Mouse (Mus musculus) lung, postnatal 0 days (tissue): ENCODE measurements around the gene Myo5a. TPM values are rescaled to one million over a fixed set of nuclear protein-coding genes. Genes with fewer than 3 reads are reported as not detected.
"Not testable (repeated sequence)": the region's sequence is repeated elsewhere in the genome, so short reads cannot be mapped to it uniquely, and the experiment has no call there.

Experiments used
- ATAC-seq: fragments of 200-750 bp; cut with Nextera tagmentation; 2 replicates; pipeline ENCODE4 v1.8.0; 2017; ENCODE audit warnings: moderate library complexity
- DNase-seq: peaks from one replicate; pipeline ENCODE4 v3.0.0-alpha.2; 2016; ENCODE audit warnings: low spot score
- H3K27ac ChIP-seq: fragments of 300-500 bp; sonication (generic); 2 replicates; pipeline ENCODE4 v1.5.1; 2014; ENCODE audit warnings: antibody characterized with exemption, mild to moderate bottlenecking, low read length, mixed read lengths
- H3K27me3 ChIP-seq: fragments of 300-500 bp; sonication (generic); replicated peaks from 2 replicates; pipeline ENCODE4 v1.6.1; 2014; ENCODE audit warnings: low read length, mixed read lengths; ENCODE audit not compliant: insufficient read depth
- H3K36me3 ChIP-seq: fragments of 300-500 bp; sonication (generic); 2 replicates; pipeline ENCODE4 v1.6.1; 2014; ENCODE audit warnings: low read length, mixed read lengths; ENCODE audit not compliant: insufficient read depth
- H3K4me1 ChIP-seq: fragments of 300-500 bp; sonication (generic); 2 replicates; pipeline ENCODE4 v1.6.1; 2014; ENCODE audit warnings: antibody characterized with exemption, low read depth, low read length, mixed read lengths; ENCODE audit not compliant: insufficient read depth
- H3K4me2 ChIP-seq: fragments of 300-500 bp; sonication (generic); replicated peaks from 2 replicates; pipeline ENCODE4 v1.6.1; 2014; ENCODE audit warnings: low read depth, mild to moderate bottlenecking, low read length, moderate library complexity, mixed read lengths
- H3K4me3 ChIP-seq: fragments of 300-500 bp; sonication (generic); 2 replicates; pipeline ENCODE4 v1.5.1; 2014; ENCODE audit warnings: low read depth, low read length
- H3K9ac ChIP-seq: fragments of 300-500 bp; sonication (generic); replicated peaks from 2 replicates; pipeline ENCODE4 v1.6.1; 2014; ENCODE audit warnings: low read depth, mild to moderate bottlenecking
- H3K9me3 ChIP-seq: fragments of 300-500 bp; sonication (generic); 2 replicates; pipeline ENCODE4 v1.6.1; 2016; ENCODE audit warnings: low read length, mixed read lengths
- CTCF ChIP-seq: IDR thresholded peaks from 2 replicates; pipeline ENCODE4 v1.5.1; 2016; ENCODE audit warnings: antibody characterized with exemption, mild to moderate bottlenecking
- EP300 ChIP-seq: IDR thresholded peaks from 2 replicates; pipeline ENCODE4 v1.6.1; 2016; ENCODE audit warnings: antibody characterized with exemption, mild to moderate bottlenecking, control low read depth
- WGBS: fragments of 180-500 bp; shearing (Covaris S2); extraction: QIAGEN DNeasy Blood & Tissue Kit; methylation state at CpG from one replicate; pipeline ENCODE4 v1.1.7; 2014; 5-methylcytosine and 5-hydroxymethylcytosine counted together
- polyA plus RNA-seq: library from polyadenylated mRNA; unstranded; fragments of >200 nt; fragmentation: Nextera tagmentation; extraction: Ambion mirVana; gene quantifications from 2 replicates; pipeline ENCODE4 v1.2.1, GENCODE M21; 2015

The Myo5a gene
- polyA plus RNA-seq, 1 experiment from 2014 or later, result 3.6 TPM

- Histone ChIP-seq H3K4me1 (no peaks in the 10 kb centered on the region; the same call in none of the 2 replicates), H3K27ac (no peak overlapping the region), H3K9me3 (no peaks in the 10 kb centered on the region), H3K36me3 (no peaks in the 10 kb centered on the region), H3K27me3 (no peaks in the 10 kb centered on the region), H3K9ac (no peak overlapping the region), H3K4me3 (no peak overlapping the region), H3K4me2 (no peak overlapping the region)
- ATAC-seq (no peak), DNase-seq (no peak)
- 87% methylated on average over 13 of the region's 13 CpGs for WGBS
- no peak for TF ChIP-seq EP300
- no peak for TF ChIP-seq CTCF
Measured at GRCm38 (mm10) chr9:75246080-75246930, 175.5 kb downstream of the Myo5a start.

- Histone ChIP-seq H3K4me3 (no peak overlapping the region), H3K4me1 (no peaks in the 10 kb centered on the region; the same call in none of the 2 replicates), H3K9ac (no peak overlapping the region), H3K27me3 (no peaks in the 10 kb centered on the region), H3K9me3 (no peaks in the 10 kb centered on the region), H3K36me3 (no peaks in the 10 kb centered on the region), H3K27ac (no peak overlapping the region), H3K4me2 (no peak overlapping the region)
- TF ChIP-seq EP300, result no peak
- TF ChIP-seq CTCF, result no peak
- ATAC-seq (no peak), DNase-seq (no peak)
- WGBS, result 83% methylated on average over 6 of the region's 6 CpGs
Measured at GRCm38 (mm10) chr9:75247870-75248269, 177.1 kb downstream of the Myo5a start.

- no peak overlapping the region for H3K9ac ChIP-seq
- no peak overlapping the region for H3K27ac ChIP-seq
- H3K4me3 ChIP-seq, result no peak overlapping the region
- no peak overlapping the region for H3K4me2 ChIP-seq
- ATAC-seq (no peak), DNase-seq (no peak)
- no peaks in the 10 kb centered on the region for H3K9me3 ChIP-seq
- no peaks in the 10 kb centered on the region; the same call in 1 of the 2 replicates for H3K4me1 ChIP-seq
- no peak for TF ChIP-seq CTCF
- no peak for TF ChIP-seq EP300
- H3K27me3 ChIP-seq, result no peaks in the 10 kb centered on the region
- WGBS, result 69% methylated on average over 1 of the region's 1 CpGs
- no peaks in the 10 kb centered on the region for H3K36me3 ChIP-seq
Measured at GRCm38 (mm10) chr9:75248359-75248758, 177.5 kb downstream of the Myo5a start.

GRCm38 (mm10) chr9:75248874-75249273 lies 178.1 kb downstream of the Myo5a start:
- Histone ChIP-seq H3K4me2 (no peak overlapping the region), H3K27ac (no peak overlapping the region), H3K27me3 (no peaks in the 10 kb centered on the region), H3K4me1 (no peaks in the 10 kb centered on the region), H3K4me3 (no peak overlapping the region), H3K36me3 (no peaks in the 10 kb centered on the region), H3K9me3 (no peaks in the 10 kb centered on the region), H3K9ac (no peak overlapping the region)
- no peak for ATAC-seq
- DNase-seq, result no peak
- TF ChIP-seq EP300, result no peak
- TF ChIP-seq CTCF, result no peak

- not testable (repeated sequence) for H3K4me2 ChIP-seq, H3K27ac ChIP-seq, H3K9me3 ChIP-seq, H3K4me3 ChIP-seq, H3K36me3 ChIP-seq, H3K27me3 ChIP-seq, H3K4me1 ChIP-seq, ATAC-seq, H3K9ac ChIP-seq, DNase-seq
- 54% methylated on average over 6 of the region's 6 CpGs for WGBS
Measured at GRCm38 (mm10) chr9:75253158-75253557, 182.3 kb downstream of the Myo5a start.

GRCm38 (mm10) chr9:75253766-75254165 lies 183.0 kb downstream of the Myo5a start:
- no peak overlapping the region for H3K4me2 ChIP-seq
- DNase-seq (no peak), ATAC-seq (no peak)
- H3K36me3 ChIP-seq, result no peaks in the 10 kb centered on the region
- no peaks in the 10 kb centered on the region for H3K9me3 ChIP-seq
- no peaks in the 10 kb centered on the region for H3K27me3 ChIP-seq
- H3K4me1 ChIP-seq, result no peaks in the 10 kb centered on the region
- no peak overlapping the region for H3K27ac ChIP-seq
- TF ChIP-seq EP300 (no peak), CTCF (no peak)
- WGBS, result 31% methylated on average over 3 of the region's 3 CpGs
- no peak overlapping the region for H3K9ac ChIP-seq
- no peak overlapping the region for H3K4me3 ChIP-seq
